Mouse (Mus musculus) lung, adult 2 months (tissue): ENCODE measurements around the gene Mmd2.

ENCODE experiments used
- CTCF ChIP-seq: fragments of 200-500 bp; IDR thresholded peaks from 2 replicates; pipeline ENCODE4 v1.5.1; 2011; ENCODE audit warnings: mild to moderate bottlenecking, low read length, control low read depth; ENCODE audit not compliant: insufficient read depth
- POLR2A ChIP-seq: fragments of 200-500 bp; IDR thresholded peaks from 2 replicates; pipeline ENCODE4 v1.6.1; 2011; ENCODE audit warnings: low read depth, mild to moderate bottlenecking, control low read depth, low read length, borderline replicate concordance; ENCODE audit errors: extremely low read depth

GRCm38 (mm10) chr5:142608989-142609325 lies 357 bp upstream of the Mmd2 start:
- no peak for TF ChIP-seq CTCF
- TF ChIP-seq POLR2A = no peak
